Mouse (Mus musculus) Muller cell, postnatal 12 days (primary cell): ENCODE data around the gene Gm28048.

Experiments
- DNase-seq: peaks from one replicate; pipeline ENCODE4 v3.0.0-alpha.2; 2015; ENCODE audit errors: inconsistent ontology term

Gene Gm28048

DNA sequence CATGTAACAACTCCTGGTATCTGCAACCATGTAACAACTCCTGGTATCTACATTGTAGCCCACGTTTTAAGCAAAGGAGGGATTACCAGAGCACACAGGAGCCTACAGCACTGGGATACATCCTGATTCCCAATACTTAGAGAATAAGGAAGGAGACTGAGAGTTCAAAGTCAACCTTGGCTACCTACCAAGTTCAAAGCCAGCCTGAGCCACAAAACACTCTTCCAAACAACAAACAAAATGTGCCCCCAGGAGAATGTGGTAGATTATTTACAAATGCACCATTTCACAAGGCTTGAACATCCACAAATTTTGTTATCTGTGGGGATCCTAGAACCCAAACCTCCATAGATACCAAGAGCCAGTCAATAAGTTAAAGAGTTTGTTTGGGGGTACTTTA lies 143.5 kb downstream of the Gm28048 start:
- DNase-seq = no peak

- DNase-seq = no peak
Measured at GRCm38 (mm10) chr11:22836269-22836668, 145.6 kb downstream of the Gm28048 start.

DNA sequence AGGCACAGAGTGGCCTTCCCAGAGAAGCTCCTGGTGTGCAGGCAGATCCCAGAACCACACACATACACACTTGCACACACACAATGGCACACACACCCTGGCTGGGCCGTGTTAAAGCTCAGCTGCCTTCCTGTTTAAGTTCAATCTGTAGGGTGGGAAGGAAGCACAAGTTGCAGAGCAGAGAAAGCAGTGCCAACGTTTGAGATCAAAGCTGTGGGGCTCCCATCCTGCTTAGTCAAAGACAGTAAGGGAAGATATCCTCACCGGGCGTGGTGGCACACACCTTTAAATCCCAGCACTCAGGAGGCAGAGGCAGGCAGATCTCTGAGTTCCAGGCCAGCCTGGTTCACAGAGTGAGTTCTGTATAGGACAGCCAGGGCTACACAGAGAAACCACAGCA lies 149.3 kb downstream of the Gm28048 start:
- DNase-seq = no peak

- DNase-seq = no peak
Measured at GRCm38 (mm10) chr11:22831916-22832315, 150.0 kb downstream of the Gm28048 start.

DNA sequence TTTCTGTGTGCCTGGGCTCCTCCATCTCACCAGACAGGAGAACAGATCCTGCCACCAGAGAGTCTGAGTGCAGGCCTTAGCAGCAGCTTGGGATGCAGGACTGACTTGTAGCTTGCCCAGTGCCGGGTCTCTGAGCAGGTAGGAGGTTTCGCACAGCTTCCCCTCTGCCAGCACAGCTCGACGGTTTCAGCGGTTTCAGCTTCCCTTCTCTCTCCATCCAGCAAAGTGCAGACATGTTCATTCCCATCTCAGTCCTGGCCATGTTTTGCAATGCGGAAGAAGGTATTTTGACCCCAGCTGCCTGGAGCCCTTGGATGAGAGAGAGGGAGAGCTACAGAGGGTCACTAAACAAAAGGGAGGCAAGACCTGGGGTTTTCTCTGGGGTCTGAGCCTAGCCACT lies 151.2 kb downstream of the Gm28048 start:
- no peak for DNase-seq

- peak; percentile 89 for DNase-seq
Measured at GRCm38 (mm10) chr11:22830179-22830611, 151.7 kb downstream of the Gm28048 start.

DNA sequence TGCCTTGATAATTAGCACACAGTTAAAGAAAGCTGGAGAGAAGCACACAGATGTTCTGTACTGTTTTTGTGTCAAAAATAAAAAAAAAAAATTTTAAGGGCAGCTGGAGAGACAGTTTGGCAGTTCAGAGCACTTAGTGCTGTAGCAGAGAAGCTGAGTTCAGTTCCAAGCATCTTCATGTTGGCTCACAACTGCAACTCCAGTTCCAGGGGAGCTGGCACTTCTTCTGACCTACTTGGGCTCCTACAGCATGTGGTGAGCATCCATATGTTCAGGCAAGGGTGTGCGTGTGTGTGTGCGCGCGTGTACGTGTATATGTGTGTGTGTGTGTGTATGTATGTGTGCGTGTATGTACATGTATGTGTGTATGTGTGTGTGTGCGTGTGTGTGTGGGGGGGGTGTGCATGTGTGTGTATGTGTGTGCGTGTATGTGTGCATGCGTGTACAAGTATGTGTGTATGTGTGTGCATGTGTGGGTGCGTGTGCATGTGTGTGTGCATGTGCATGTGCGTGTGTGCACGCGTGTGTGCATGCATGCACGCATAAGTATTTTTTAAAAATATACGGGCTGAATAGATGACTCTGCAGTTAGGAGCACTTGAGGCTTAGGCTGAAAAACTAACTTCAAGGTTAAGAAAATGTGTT lies 152.8 kb downstream of the Gm28048 start:
- no peak for DNase-seq

DNA sequence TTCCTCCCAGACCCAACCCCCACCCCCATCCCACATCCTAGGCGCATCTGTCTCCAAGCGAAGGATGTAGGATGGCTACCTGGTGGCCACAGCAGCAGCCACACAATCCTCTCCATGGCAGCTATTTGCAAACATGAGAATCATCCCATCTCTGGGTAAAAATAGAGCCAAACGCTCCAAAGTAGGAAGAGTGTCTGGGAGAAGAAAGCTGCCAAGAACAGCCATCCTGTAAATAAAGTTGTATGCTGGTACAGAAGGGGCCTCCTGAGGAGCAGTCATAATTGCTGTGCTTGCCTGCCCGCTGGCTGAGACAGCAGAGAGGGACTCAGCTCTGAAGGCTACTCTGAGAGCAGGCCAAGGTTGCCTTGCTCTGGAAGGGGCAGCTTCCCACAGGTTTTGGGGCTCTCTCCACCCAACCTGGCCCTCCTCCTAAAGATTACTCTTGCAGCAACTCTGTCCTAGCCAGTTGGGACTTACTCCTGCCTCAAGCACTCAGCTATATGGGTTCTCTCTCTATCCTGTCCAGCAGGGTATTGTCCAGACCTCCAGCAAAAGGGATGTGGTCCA lies 154.3 kb downstream of the Gm28048 start:
- DNase-seq = no peak

DNA sequence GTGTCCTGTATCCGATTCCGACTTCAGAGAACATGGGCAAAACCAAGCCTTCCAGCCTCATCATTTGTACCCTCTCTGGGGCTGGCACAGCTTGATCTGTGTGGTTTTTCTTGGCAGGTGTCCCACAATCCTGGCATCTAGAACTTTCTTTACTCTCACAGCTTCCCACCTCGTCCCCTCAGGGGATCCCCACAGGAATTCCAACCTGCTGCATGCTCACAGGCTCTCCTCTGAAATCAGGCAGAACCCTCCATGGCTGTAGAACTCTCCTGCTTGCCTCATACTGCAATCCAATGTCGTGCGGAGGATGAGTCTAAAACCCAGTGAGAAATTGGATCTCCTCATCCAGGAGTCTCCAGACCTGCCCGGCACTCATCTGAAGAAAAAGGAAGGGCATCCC lies 155.2 kb downstream of the Gm28048 start:
- DNase-seq = peak; percentile 88

GRCm38 (mm10) chr11:22826051-22826450 lies 155.8 kb downstream of the Gm28048 start:
- DNase-seq = no peak

DNA sequence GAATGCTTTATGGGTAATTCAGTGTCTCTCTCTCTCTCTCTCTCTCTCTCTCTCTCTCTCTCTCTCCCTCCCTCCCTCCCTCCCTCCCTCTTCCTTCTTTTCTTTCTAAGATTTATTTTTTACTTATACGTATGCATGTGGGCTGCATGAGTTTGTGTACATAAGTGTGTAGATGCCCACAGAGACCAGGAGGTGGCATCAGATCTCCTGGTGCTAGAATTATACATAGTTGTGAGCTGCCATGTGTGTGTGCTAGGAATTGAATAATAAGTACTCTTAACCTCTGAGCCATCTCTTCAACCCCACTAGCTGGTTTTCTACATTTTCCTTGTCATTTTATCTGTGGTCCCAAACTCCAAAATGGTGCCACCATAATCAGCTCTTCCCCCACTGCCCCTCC lies 156.3 kb downstream of the Gm28048 start:
- DNase-seq = no peak

- DNase-seq = no peak
Measured at GRCm38 (mm10) chr11:22824049-22824705, 157.7 kb downstream of the Gm28048 start.

DNA sequence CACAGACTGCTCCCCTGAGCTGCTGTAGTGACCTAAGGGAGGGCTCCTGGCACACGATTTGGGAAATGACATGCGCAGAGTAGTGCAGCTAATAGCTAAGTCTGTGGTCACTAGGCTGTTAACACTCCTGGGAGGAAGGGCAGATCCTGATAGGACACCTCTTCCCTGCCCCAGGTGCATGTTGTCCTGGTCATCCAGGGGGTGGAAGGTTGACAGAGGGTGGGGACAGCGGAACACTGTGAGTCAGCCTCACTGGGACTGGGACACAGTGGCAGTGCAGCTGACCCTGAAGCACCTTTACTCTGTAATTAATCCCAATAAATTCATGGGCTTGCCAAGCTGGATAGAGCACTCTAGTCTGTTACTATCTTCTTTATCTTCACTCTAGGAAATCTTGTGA lies 160.6 kb downstream of the Gm28048 start:
- DNase-seq = no peak

DNA sequence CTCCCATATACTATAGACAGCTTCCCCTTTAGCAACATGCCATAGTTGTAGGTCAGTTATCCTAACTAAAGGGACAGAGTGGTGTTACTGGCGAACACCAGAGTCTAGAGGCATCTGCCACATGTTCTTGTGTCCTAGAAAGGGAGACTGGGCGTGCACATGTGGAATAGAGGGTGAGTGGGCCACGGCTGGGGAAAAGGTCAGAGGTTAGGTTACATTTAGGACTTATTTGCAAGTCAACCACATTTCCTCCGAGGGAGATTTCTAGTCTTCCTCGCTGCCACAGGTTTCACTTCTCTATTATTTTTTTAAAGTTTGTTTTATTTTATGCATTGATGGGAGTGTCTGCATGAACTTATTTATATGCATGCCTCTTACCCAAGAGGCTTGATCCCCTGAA lies 163.5 kb downstream of the Gm28048 start:
- DNase-seq = no peak

- DNase-seq = no peak
Measured at GRCm38 (mm10) chr11:22815877-22816276, 166.0 kb downstream of the Gm28048 start.

- DNase-seq = no peak
Measured at GRCm38 (mm10) chr11:22815143-22815542, 166.7 kb downstream of the Gm28048 start.

DNA sequence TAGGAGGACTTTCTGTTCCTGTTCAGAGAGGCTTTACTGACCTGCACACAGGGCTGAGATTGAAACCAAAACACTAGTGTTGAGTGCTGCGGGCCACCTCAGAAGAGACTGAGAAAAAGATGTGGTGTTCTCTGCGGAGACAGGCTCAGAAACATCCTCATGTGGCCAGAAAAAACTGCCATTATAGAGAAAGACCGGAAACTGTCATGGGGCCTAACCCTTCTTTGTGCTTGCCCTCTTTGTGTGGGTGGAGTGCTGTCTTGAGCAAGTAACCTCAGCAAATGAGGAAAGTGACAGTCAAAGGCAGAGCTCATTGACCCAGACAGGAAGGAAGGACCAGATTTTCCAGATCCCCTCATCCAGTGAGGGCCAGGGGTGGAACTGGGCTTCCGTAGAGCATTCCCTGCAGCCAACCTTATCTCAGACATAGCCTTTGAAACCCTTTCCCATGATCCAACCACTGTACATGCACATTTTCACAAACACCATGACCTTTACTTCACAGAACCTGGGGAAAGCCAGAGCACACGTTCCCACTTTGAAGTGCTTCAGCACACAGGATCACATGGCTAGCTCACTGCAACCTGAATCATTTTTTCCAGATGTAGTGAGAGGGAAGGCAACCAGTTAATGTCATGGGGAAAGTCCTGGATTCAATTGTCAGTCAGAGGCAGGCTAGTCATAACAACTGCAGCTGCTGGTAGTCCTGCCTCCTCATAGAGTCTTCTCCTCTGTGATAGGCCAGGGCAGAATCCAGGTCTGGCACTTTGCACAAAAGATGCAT lies 167.8 kb downstream of the Gm28048 start:
- DNase-seq = no peak

GRCm38 (mm10) chr11:22813427-22813826 lies 168.5 kb downstream of the Gm28048 start:
- DNase-seq = no peak

DNA sequence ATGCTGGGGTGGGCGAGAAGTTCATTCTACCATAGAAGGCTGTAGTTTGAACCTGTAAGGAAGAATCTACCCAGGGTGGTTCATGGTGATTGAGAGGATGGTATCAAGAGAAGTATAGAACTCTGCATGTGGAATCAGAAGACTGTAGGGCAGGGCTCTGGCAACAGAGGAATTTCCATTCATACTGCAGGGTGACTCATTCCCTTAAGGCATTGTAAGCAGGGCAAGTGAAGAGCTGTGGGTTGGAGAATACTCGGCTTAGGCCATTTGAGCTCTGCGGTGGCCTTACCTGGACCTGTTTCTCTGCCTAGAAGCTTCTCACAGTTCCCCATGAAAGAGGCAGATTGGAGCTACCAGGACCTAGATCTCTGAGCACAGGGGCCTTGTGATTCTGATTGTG lies 170.5 kb downstream of the Gm28048 start:
- DNase-seq = peak; percentile 66

GRCm38 (mm10) chr11:22809465-22810096 lies 172.3 kb downstream of the Gm28048 start:
- DNase-seq = no peak

DNA sequence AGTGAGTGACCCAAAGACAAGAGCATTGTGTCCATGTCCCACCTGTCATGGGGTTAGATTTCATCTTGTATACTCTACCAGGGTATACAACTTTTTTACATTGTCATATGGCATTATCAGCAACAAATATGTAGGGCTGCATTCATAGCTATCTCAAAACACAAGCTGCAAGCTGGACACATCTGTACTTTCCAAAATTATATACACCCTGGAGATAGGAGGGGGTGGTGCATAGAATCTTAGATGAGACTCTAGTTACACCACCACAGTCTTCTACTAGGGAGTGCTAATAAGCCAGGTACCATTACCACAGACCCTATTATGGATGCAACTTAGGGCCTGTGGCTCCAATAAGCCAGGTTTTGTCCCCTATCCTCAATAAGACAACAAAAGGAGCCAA lies 173.8 kb downstream of the Gm28048 start:
- DNase-seq = no peak

DNA sequence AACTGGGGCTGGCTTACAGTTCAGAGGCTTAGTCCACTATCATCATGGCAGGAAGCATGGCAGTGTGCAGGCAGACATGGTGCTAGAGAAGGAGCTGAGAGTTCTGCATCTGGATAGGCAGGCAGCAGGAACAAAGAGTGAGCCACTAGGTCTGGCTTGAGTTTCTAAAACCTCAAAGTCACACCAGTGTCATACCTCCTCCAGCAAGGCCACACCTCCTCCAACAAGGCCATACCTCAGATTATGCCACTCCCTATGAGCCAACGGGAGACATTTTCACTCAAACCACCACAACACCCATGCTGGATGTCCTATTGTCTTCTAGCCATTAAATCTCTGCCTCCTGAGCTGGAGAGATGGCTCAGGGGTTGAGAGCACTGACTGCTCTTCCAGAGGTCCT lies 176.7 kb downstream of the Gm28048 start:
- DNase-seq = no peak
